Mouse (Mus musculus) stomach, embryonic 14.5 days (tissue): ENCODE results near the gene Ddx50. TPM values are rescaled to one million over a fixed set of nuclear protein-coding genes. Genes with fewer than 3 reads are reported as not detected.

ENCODE experiments used
- ATAC-seq: fragments of 200-750 bp; cut with Nextera tagmentation; 2 replicates; pipeline ENCODE4 v1.8.0; 2017; ENCODE audit warnings: low read depth, moderate TSS enrichment; ENCODE audit not compliant: insufficient number of reproducible peaks, insufficient read depth, low FRiP score
- H3K27ac ChIP-seq: fragments of 300-500 bp; sonication (generic); 2 replicates; pipeline ENCODE4 v1.5.1; 2014; ENCODE audit warnings: mild to moderate bottlenecking, low read length, moderate library complexity, mixed read lengths
- H3K27me3 ChIP-seq: fragments of 300-500 bp; sonication (generic); 2 replicates; pipeline ENCODE4 v1.6.1; 2014; ENCODE audit warnings: low read length, control low read depth, mixed read lengths; ENCODE audit not compliant: control insufficient read depth, insufficient read depth
- H3K36me3 ChIP-seq: fragments of 300-500 bp; sonication (generic); 2 replicates; pipeline ENCODE4 v1.6.1; 2014; ENCODE audit warnings: mild to moderate bottlenecking, control low read depth, low read length, moderate library complexity, mixed read lengths; ENCODE audit not compliant: control insufficient read depth, insufficient read depth
- H3K4me1 ChIP-seq: fragments of 300-500 bp; sonication (generic); 2 replicates; pipeline ENCODE4 v1.6.1; 2014; ENCODE audit warnings: low read length, control low read depth, mixed read lengths; ENCODE audit not compliant: control insufficient read depth, insufficient read depth
- H3K4me2 ChIP-seq: fragments of 300-500 bp; sonication (generic); replicated peaks from 2 replicates; pipeline ENCODE4 v1.6.1; 2014; ENCODE audit warnings: low read depth, low read length, control low read depth
- H3K4me3 ChIP-seq: fragments of 300-500 bp; sonication (generic); 2 replicates; pipeline ENCODE4 v1.5.1; 2014; ENCODE audit warnings: low read depth, low read length, control low read depth
- H3K9ac ChIP-seq: fragments of 300-500 bp; sonication (generic); replicated peaks from 2 replicates; pipeline ENCODE4 v1.6.1; 2014; ENCODE audit warnings: low read depth, mild to moderate bottlenecking, control low read depth, low read length, moderate library complexity, mixed read lengths
- H3K9me3 ChIP-seq: fragments of 300-500 bp; sonication (generic); 2 replicates; pipeline ENCODE4 v1.6.1; 2016; ENCODE audit warnings: low read depth, low read length, control low read depth; ENCODE audit not compliant: control insufficient read depth
- WGBS: fragments of 180-500 bp; shearing (Covaris S2); extraction: QIAGEN DNeasy Blood & Tissue Kit; methylation state at CpG from one replicate; pipeline ENCODE4 v1.1.7; 2014; 5-methylcytosine and 5-hydroxymethylcytosine counted together
- microRNA-seq: library from miRNA; unstranded; fragments of <30 nt; microRNA quantifications from one replicate; pipeline ENCODE4, GENCODE M21; 2016
- polyA plus RNA-seq: library from polyadenylated mRNA; unstranded; fragments of >200 nt; fragmentation: Nextera tagmentation; extraction: Ambion mirVana; gene quantifications from 2 replicates; pipeline ENCODE4 v1.2.1, GENCODE M21; 2014

Ddx50 gene
- polyA plus RNA-seq, 1 experiment from 2014 or later, result 148 TPM

GRCm38 (mm10) chr10:62575001-62575400 lies 76.0 kb downstream of the Ddx50 start:
- H3K4me3 ChIP-seq, result no peak overlapping the region
- H3K9ac ChIP-seq, result no peak overlapping the region
- H3K9me3 ChIP-seq, result no peaks in the 10 kb centered on the region
- no peak overlapping the region for H3K27ac ChIP-seq
- 95% methylated on average over 13 of the region's 13 CpGs for WGBS
- H3K27me3 ChIP-seq, result no peaks in the 10 kb centered on the region
- H3K36me3 ChIP-seq, result peaks cover 20% of the 10 kb centered on the region; the same call in 1 of the 2 replicates
- H3K4me1 ChIP-seq, result no peaks in the 10 kb centered on the region
- no peak for ATAC-seq
- no peak overlapping the region for H3K4me2 ChIP-seq

GRCm38 (mm10) chr10:62570126-62570871 lies 80.7 kb downstream of the Ddx50 start:
- H3K4me1 ChIP-seq, result no peaks in the 10 kb centered on the region
- no peak overlapping the region for H3K9ac ChIP-seq
- no peaks in the 10 kb centered on the region for H3K27me3 ChIP-seq
- H3K9me3 ChIP-seq, result no peaks in the 10 kb centered on the region
- WGBS, result 94% methylated on average over 7 of the region's 7 CpGs
- H3K4me3 ChIP-seq, result no peak overlapping the region
- no peak for ATAC-seq
- no peak overlapping the region for H3K4me2 ChIP-seq
- H3K27ac ChIP-seq, result no peak overlapping the region
- peaks cover 35% of the 10 kb centered on the region for H3K36me3 ChIP-seq

- WGBS, result 91% methylated on average over 4 of the region's 4 CpGs
- Histone ChIP-seq H3K4me1 (no peaks in the 10 kb centered on the region), H3K4me3 (no peak overlapping the region), H3K27ac (no peak overlapping the region), H3K9ac (no peak overlapping the region), H3K36me3 (peaks cover 38% of the 10 kb centered on the region), H3K4me2 (no peak overlapping the region), H3K27me3 (no peaks in the 10 kb centered on the region), H3K9me3 (no peaks in the 10 kb centered on the region)
- ATAC-seq, result no peak
Measured at GRCm38 (mm10) chr10:62568861-62569260, 82.2 kb downstream of the Ddx50 start.

Small RNAs within 50 kb of the gene (microRNA-seq; reads per million reads assigned to microRNA genes)
- gene Mir7215, result not detected

Other genes with a start within 250 kb of the Ddx50 start
- 2.0 and 2.2 TPM in 2 replicates for gene Hkdc1, start 228.7 kb downstream of the Ddx50 start, polyA plus RNA-seq
- gene 4930507D05Rik, start 201.7 kb downstream of the Ddx50 start, polyA plus RNA-seq, result 0.71 and 0.90 TPM in 2 replicates
- 25.5 and 25.8 TPM in 2 replicates for gene Supv3l1, start 201.5 kb downstream of the Ddx50 start, polyA plus RNA-seq
- 75.6 and 77.9 TPM in 2 replicates for gene Vps26a, start 164.4 kb downstream of the Ddx50 start, polyA plus RNA-seq
- gene Srgn, start 123.8 kb downstream of the Ddx50 start, polyA plus RNA-seq, result 8.3 and 8.7 TPM in 2 replicates
- 38.7 and 41.6 TPM in 2 replicates for gene Kif1bp, start 72.8 kb downstream of the Ddx50 start, polyA plus RNA-seq
- gene Ddx21, start 48.9 kb downstream of the Ddx50 start, polyA plus RNA-seq, result 27.0 and 28.3 TPM in 2 replicates
- gene Stox1, start 74.9 kb upstream of the Ddx50 start, polyA plus RNA-seq, result 1.3 and 1.5 TPM in 2 replicates
- 141 and 144 TPM in 2 replicates for gene Ccar1, start 141.1 kb upstream of the Ddx50 start, polyA plus RNA-seq